Mouse (Mus musculus): ENCODE data around the gene Ap1g2.

GRCm38 (mm10) chr14:55077481-55078365 lies 28.7 kb downstream of the Ap1g2 start:
- TF ChIP-seq CTCF (IDR thresholded peaks at IDR 0.05; ENCODE audit: extremely low read depth, insufficient read depth, insufficient read length, insufficient replicate concordance) (no peak), POLR2A (IDR thresholded peaks at IDR 0.05; ENCODE audit: low read depth, low read length) (no peak)

Measured in spleen, adult 2 months (tissue).